Mouse (Mus musculus) neural tube, embryonic 12.5 days (tissue): ENCODE results near the gene Sardh. TPM values are rescaled to one million over a fixed set of nuclear protein-coding genes. Genes with fewer than 3 reads are reported as not detected.

ENCODE experiments used
- ATAC-seq: fragments of 200-750 bp; cut with Nextera tagmentation; 2 replicates; pipeline ENCODE4 v1.8.0; 2017; ENCODE audit warnings: low read depth, mild to moderate bottlenecking, moderate TSS enrichment, moderate library complexity; ENCODE audit not compliant: low FRiP score
- H3K27ac ChIP-seq: fragments of 300-500 bp; sonication (generic); 2 replicates; pipeline ENCODE4 v1.5.1; 2016
- H3K27me3 ChIP-seq: fragments of 300-500 bp; sonication (generic); replicated peaks from 2 replicates; pipeline ENCODE4 v1.6.1; 2016; ENCODE audit warnings: mild to moderate bottlenecking
- H3K36me3 ChIP-seq: fragments of 300-500 bp; sonication (generic); 2 replicates; pipeline ENCODE4 v1.6.1; 2016; ENCODE audit warnings: mild to moderate bottlenecking
- H3K4me1 ChIP-seq: fragments of 300-500 bp; sonication (generic); 2 replicates; pipeline ENCODE4 v1.6.1; 2016
- H3K4me2 ChIP-seq: fragments of 300-500 bp; sonication (generic); replicated peaks from 2 replicates; pipeline ENCODE4 v1.6.1; 2016; ENCODE audit warnings: mild to moderate bottlenecking
- H3K4me3 ChIP-seq: fragments of 300-500 bp; sonication (generic); 2 replicates; pipeline ENCODE4 v1.5.1; 2016
- H3K9ac ChIP-seq: fragments of 300-500 bp; sonication (generic); 2 replicates; pipeline ENCODE4 v1.6.1; 2016; ENCODE audit warnings: mild to moderate bottlenecking
- H3K9me3 ChIP-seq: fragments of 300-500 bp; sonication (generic); 2 replicates; pipeline ENCODE4 v1.6.1; 2016; ENCODE audit warnings: mild to moderate bottlenecking
- WGBS: fragments of 180-500 bp; shearing (Covaris S2); methylation state at CpG from one replicate; pipeline ENCODE4 v1.1.7; 2016; 5-methylcytosine and 5-hydroxymethylcytosine counted together
- polyA plus RNA-seq: library from polyadenylated mRNA; unstranded; fragments of >200 nt; fragmentation: Nextera tagmentation; extraction: Ambion mirVana; gene quantifications from 2 replicates; pipeline ENCODE4 v1.2.1, GENCODE M21; 2016

The Sardh gene
- polyA plus RNA-seq, 1 experiment from 2014 or later: 3.9 TPM

GRCm38 (mm10) chr2:27218121-27218544 is 30.0 kb downstream of the Sardh start:
- Histone ChIP-seq H3K27me3 (no peaks in the 10 kb centered on the region), H3K4me1 (no peaks in the 10 kb centered on the region), H3K4me3 (no peak overlapping the region), H3K27ac (no peak overlapping the region), H3K9me3 (no peaks in the 10 kb centered on the region), H3K9ac (no peak overlapping the region), H3K4me2 (no peak overlapping the region), H3K36me3 (no peaks in the 10 kb centered on the region)
- WGBS: 81% methylated on average over 2 of the region's 2 CpGs
- ATAC-seq: no peak

- WGBS: 84% methylated on average over 2 of the region's 2 CpGs
- ATAC-seq: no peak
Observed at GRCm38 (mm10) chr2:27215537-27215936, 32.6 kb downstream of the Sardh start.

GRCm38 (mm10) chr2:27211966-27212893 is 35.9 kb downstream of the Sardh start:
- 70% methylated on average over 8 of the region's 8 CpGs for WGBS
- no peak for ATAC-seq
- no peaks in the 10 kb centered on the region for H3K36me3 ChIP-seq
- H3K9me3 ChIP-seq: no peaks in the 10 kb centered on the region
- H3K27ac ChIP-seq: no peak overlapping the region
- H3K27me3 ChIP-seq: no peaks in the 10 kb centered on the region
- H3K4me2 ChIP-seq: no peak overlapping the region
- no peak overlapping the region for H3K9ac ChIP-seq
- H3K4me1 ChIP-seq: 0 out of 2 replicates have a peak, but pooled peaks cover 2% of the 10 kb centered on the region
- no peak overlapping the region for H3K4me3 ChIP-seq

More at GRCm38 (mm10) chr2:27215537-27215936, 32.6 kb downstream of the Sardh start:
- no peaks in the 10 kb centered on the region for H3K36me3 ChIP-seq
- no peak overlapping the region for H3K27ac ChIP-seq
- H3K4me3 ChIP-seq: no peak overlapping the region
- no peak overlapping the region for H3K9ac ChIP-seq
- no peaks in the 10 kb centered on the region for H3K27me3 ChIP-seq
- H3K9me3 ChIP-seq: no peaks in the 10 kb centered on the region
- H3K4me1 ChIP-seq: 0 out of 2 replicates have a peak, but pooled peaks cover 2% of the 10 kb centered on the region
- no peak overlapping the region for H3K4me2 ChIP-seq

GRCm38 (mm10) chr2:27210676-27211210 is 37.4 kb downstream of the Sardh start:
- Histone ChIP-seq H3K4me3 (no peak overlapping the region), H3K36me3 (no peaks in the 10 kb centered on the region), H3K4me1 (0 out of 2 replicates have a peak, but pooled peaks cover 2% of the 10 kb centered on the region), H3K9ac (no peak overlapping the region), H3K9me3 (no peaks in the 10 kb centered on the region), H3K27me3 (no peaks in the 10 kb centered on the region), H3K4me2 (no peak overlapping the region), H3K27ac (no peak overlapping the region)
- 80% methylated on average over 12 of the region's 12 CpGs for WGBS
- ATAC-seq: no peak

GRCm38 (mm10) chr2:27210255-27210654 is 37.9 kb downstream of the Sardh start:
- Histone ChIP-seq H3K4me3 (no peak overlapping the region), H3K9me3 (no peaks in the 10 kb centered on the region), H3K27me3 (no peaks in the 10 kb centered on the region), H3K9ac (no peak overlapping the region), H3K4me1 (0 out of 2 replicates have a peak, but pooled peaks cover 2% of the 10 kb centered on the region), H3K4me2 (no peak overlapping the region), H3K36me3 (no peaks in the 10 kb centered on the region), H3K27ac (no peak overlapping the region)
- 56% methylated on average over 7 of the region's 7 CpGs for WGBS
- no peak for ATAC-seq

- no peaks in the 10 kb centered on the region for H3K27me3 ChIP-seq
- H3K27ac ChIP-seq: no peak overlapping the region
- H3K4me1 ChIP-seq: 0 out of 2 replicates have a peak, but pooled peaks cover 2% of the 10 kb centered on the region
- no peak overlapping the region for H3K4me3 ChIP-seq
- no peak overlapping the region for H3K4me2 ChIP-seq
- H3K9me3 ChIP-seq: no peaks in the 10 kb centered on the region
- no peak overlapping the region for H3K9ac ChIP-seq
- H3K36me3 ChIP-seq: no peaks in the 10 kb centered on the region
- WGBS: 61% methylated on average over 5 of the region's 5 CpGs
- no peak for ATAC-seq
Observed at GRCm38 (mm10) chr2:27209816-27210215, 38.3 kb downstream of the Sardh start.

- H3K36me3 ChIP-seq: no peaks in the 10 kb centered on the region
- H3K4me2 ChIP-seq: no peak overlapping the region
- H3K27ac ChIP-seq: no peak overlapping the region
- H3K9ac ChIP-seq: no peak overlapping the region
- H3K9me3 ChIP-seq: no peaks in the 10 kb centered on the region
- 74% methylated on average over 9 of the region's 9 CpGs for WGBS
- H3K4me3 ChIP-seq: no peak overlapping the region
- no peaks in the 10 kb centered on the region for H3K27me3 ChIP-seq
- 0 out of 2 replicates have a peak, but pooled peaks cover 2% of the 10 kb centered on the region for H3K4me1 ChIP-seq
- ATAC-seq: no peak
Observed at GRCm38 (mm10) chr2:27209370-27209769, 38.8 kb downstream of the Sardh start.

- Histone ChIP-seq H3K27ac (no peak overlapping the region), H3K4me3 (no peak overlapping the region), H3K9ac (no peak overlapping the region), H3K36me3 (no peaks in the 10 kb centered on the region), H3K9me3 (no peaks in the 10 kb centered on the region), H3K4me1 (no peaks in the 10 kb centered on the region), H3K27me3 (no peaks in the 10 kb centered on the region), H3K4me2 (no peak overlapping the region)
- WGBS: 92% methylated on average over 5 of the region's 5 CpGs
- no peak for ATAC-seq
Observed at GRCm38 (mm10) chr2:27207126-27207525, 41.0 kb downstream of the Sardh start.

GRCm38 (mm10) chr2:27206128-27206797 is 41.9 kb downstream of the Sardh start:
- H3K9me3 ChIP-seq: no peaks in the 10 kb centered on the region
- no peaks in the 10 kb centered on the region for H3K27me3 ChIP-seq
- H3K4me1 ChIP-seq: no peaks in the 10 kb centered on the region
- H3K27ac ChIP-seq: no peak overlapping the region
- no peak overlapping the region for H3K4me3 ChIP-seq
- ATAC-seq: no peak
- no peak overlapping the region for H3K9ac ChIP-seq
- no peak overlapping the region for H3K4me2 ChIP-seq
- WGBS: 86% methylated on average over 15 of the region's 15 CpGs
- H3K36me3 ChIP-seq: no peaks in the 10 kb centered on the region

GRCm38 (mm10) chr2:27205666-27206065 is 42.5 kb downstream of the Sardh start:
- no peak for ATAC-seq
- Histone ChIP-seq H3K27me3 (no peaks in the 10 kb centered on the region), H3K4me2 (no peak overlapping the region), H3K4me1 (no peaks in the 10 kb centered on the region), H3K9ac (no peak overlapping the region), H3K27ac (no peak overlapping the region), H3K36me3 (no peaks in the 10 kb centered on the region), H3K4me3 (no peak overlapping the region), H3K9me3 (no peaks in the 10 kb centered on the region)
- 79% methylated on average over 10 of the region's 10 CpGs for WGBS

GRCm38 (mm10) chr2:27200586-27200985 is 47.6 kb downstream of the Sardh start:
- 74% methylated on average over 1 of the region's 1 CpGs for WGBS
- ATAC-seq: no peak
- H3K9me3 ChIP-seq: no peaks in the 10 kb centered on the region

GRCm38 (mm10) chr2:27198551-27199246 is 49.4 kb downstream of the Sardh start:
- H3K4me1 ChIP-seq: no peaks in the 10 kb centered on the region
- no peaks in the 10 kb centered on the region for H3K36me3 ChIP-seq
- H3K27ac ChIP-seq: no peak overlapping the region
- H3K9ac ChIP-seq: no peak overlapping the region
- 56% methylated on average over 5 of the region's 5 CpGs for WGBS
- H3K27me3 ChIP-seq: no peaks in the 10 kb centered on the region
- no peak overlapping the region for H3K4me3 ChIP-seq
- no peak overlapping the region for H3K4me2 ChIP-seq
- ATAC-seq: no peak
- H3K9me3 ChIP-seq: no peaks in the 10 kb centered on the region

More at GRCm38 (mm10) chr2:27200586-27200985, 47.6 kb downstream of the Sardh start:
- no peaks in the 10 kb centered on the region for H3K4me1 ChIP-seq
- no peak overlapping the region for H3K4me3 ChIP-seq
- no peaks in the 10 kb centered on the region for H3K27me3 ChIP-seq
- no peak overlapping the region for H3K9ac ChIP-seq
- H3K4me2 ChIP-seq: no peak overlapping the region
- no peaks in the 10 kb centered on the region for H3K36me3 ChIP-seq
- H3K27ac ChIP-seq: no peak overlapping the region
